8 mouse cellular contexts compared by ENCODE assay signal in genomic region chr5:24394165-24394894, GRCm38 (mm10). TPM values are rescaled to one million over a fixed set of nuclear protein-coding genes. Genes with fewer than 3 reads are reported as not detected.
A peak's percentile ranks its signal among the peaks of the same experiment; 100 is the strongest.
DNase-seq lines count a peak whose midpoint lies in the region; ATAC-seq and TF ChIP-seq lines count a peak whose summit lies in the region.

No protein-coding gene starts in this region.

- H3K27ac ChIP-seq in embryonic facial prominence, embryonic 14.5 days (replicated peaks; ENCODE audit: low read depth, low read length): 0 out of 2 replicates have a peak overlapping the region, but pooled peaks have one; percentile 35
- H3K27ac ChIP-seq in heart, adult 2 months: peak overlapping the region; percentile 90
- H3K27ac ChIP-seq in limb, embryonic 13.5 days: peak overlapping the region; percentile 7; the same call in 1 of the 2 replicates
- peak overlapping the region; percentile 90 for H3K27ac ChIP-seq in midbrain, embryonic 16.5 days (ENCODE audit: low read length)

- H3K36me3 ChIP-seq in embryonic facial prominence, embryonic 14.5 days (ENCODE audit: control insufficient read depth, insufficient read depth, low read length): no peaks in the 10 kb centered on the region
- H3K36me3 ChIP-seq in heart, adult 2 months (ENCODE audit: control insufficient read depth, insufficient read depth, low read length): no peaks in the 10 kb centered on the region
- peaks cover 4% of the 10 kb centered on the region for H3K36me3 ChIP-seq in limb, embryonic 13.5 days
- no peaks in the 10 kb centered on the region for H3K36me3 ChIP-seq in midbrain, embryonic 16.5 days (ENCODE audit: control insufficient read depth, insufficient read depth, low read length)

- intact Hi-C loops in heart, adult 2 months (cut with DNase I): loop anchor here (1.0 to 5.0 kb wide), 3 partner anchors 29 to 76 kb away; partner anchors contain the start of genes Cdk5 and Slc4a2

- no peaks in the 10 kb centered on the region for H3K9me3 ChIP-seq in embryonic facial prominence, embryonic 14.5 days (ENCODE audit: control insufficient read depth, low read length)
- H3K9me3 ChIP-seq in limb, embryonic 13.5 days: no peaks in the 10 kb centered on the region
- H3K9me3 ChIP-seq in midbrain, embryonic 16.5 days (replicated peaks; ENCODE audit: control insufficient read depth, low read length, poor library complexity, severe bottlenecking): no peaks in the 10 kb centered on the region

- under 1% methylated on average over 36 of the region's 36 CpGs for WGBS in embryonic facial prominence, embryonic 14.5 days
- WGBS in heart, adult 2 months: 1% methylated on average over 36 of the region's 36 CpGs
- 1% methylated on average over 36 of the region's 36 CpGs for WGBS in limb, embryonic 13.5 days
- WGBS in midbrain, embryonic 16.5 days: under 1% methylated on average over 36 of the region's 36 CpGs

- ATAC-seq in embryonic facial prominence, embryonic 14.5 days (ENCODE audit: low read depth): peak; percentile 98
- ATAC-seq in limb, embryonic 13.5 days (ENCODE audit: low FRiP score, low read depth): peak; percentile 98
- ATAC-seq in midbrain, embryonic 16.5 days: peak; percentile 97

- peak; percentile 63 for TF ChIP-seq EP300 in heart, adult 2 months (IDR thresholded peaks at IDR 0.05; ENCODE audit: insufficient read depth, low read depth, low read length)

- peak overlapping the region; percentile 54 for H3K4me2 ChIP-seq in embryonic facial prominence, embryonic 14.5 days (ENCODE audit: low read depth, low read length)
- peak overlapping the region; percentile 60 for H3K4me2 ChIP-seq in limb, embryonic 13.5 days (replicated peaks)
- peak overlapping the region; percentile 59 for H3K4me2 ChIP-seq in midbrain, embryonic 16.5 days (ENCODE audit: low read length)

- peak; percentile 98 for DNase-seq in 3T3-L1 (ENCODE audit: low read depth, low spot score)
- DNase-seq in adrenal gland, postnatal 4 days (ENCODE audit: low spot score in 2 of 2): peak; percentile 82 to 90
- DNase-seq in embryonic facial prominence, embryonic 14.5 days (ENCODE audit: low spot score): peak; percentile 97
- DNase-seq in heart, adult 2 months: peak; percentile 96 to 98
- peak; percentile 96 to 98 for DNase-seq in kidney, adult 8-10 months
- peak; percentile 91 to 92 for DNase-seq in spleen, postnatal 10 days (ENCODE audit: low spot score in 2 of 2)

- no peaks in the 10 kb centered on the region for H3K4me1 ChIP-seq in embryonic facial prominence, embryonic 14.5 days (ENCODE audit: control insufficient read depth, insufficient read depth, low read length)
- H3K4me1 ChIP-seq in heart, adult 2 months (ENCODE audit: control insufficient read depth, insufficient read depth, low read length): peaks cover 2% of the 10 kb centered on the region
- H3K4me1 ChIP-seq in limb, embryonic 13.5 days: peaks cover 8% of the 10 kb centered on the region
- 0 out of 2 replicates have a peak, but pooled peaks cover 4% of the 10 kb centered on the region for H3K4me1 ChIP-seq in midbrain, embryonic 16.5 days (ENCODE audit: control insufficient read depth, insufficient read depth, low read length)

- peak; percentile 84 for TF ChIP-seq POLR2A in heart, adult 2 months (IDR thresholded peaks at IDR 0.05; ENCODE audit: insufficient read depth, low read depth, low read length)

- 0 out of 2 replicates have a peak, but pooled peaks cover 2% of the 10 kb centered on the region for H3K27me3 ChIP-seq in embryonic facial prominence, embryonic 14.5 days (replicated peaks; ENCODE audit: control insufficient read depth, insufficient read depth, low read length)
- H3K27me3 ChIP-seq in heart, adult 2 months (ENCODE audit: control insufficient read depth, insufficient read depth, low read length): no peaks in the 10 kb centered on the region
- H3K27me3 ChIP-seq in limb, embryonic 13.5 days: peaks cover 4% of the 10 kb centered on the region; the same call in 1 of the 2 replicates
- H3K27me3 ChIP-seq in midbrain, embryonic 16.5 days (ENCODE audit: control insufficient read depth, insufficient read depth, low read depth, low read length): peaks cover 6% of the 10 kb centered on the region

- TF ChIP-seq CTCF in heart, adult 2 months (IDR thresholded peaks at IDR 0.05): peak; percentile 92

- H3K9ac ChIP-seq in embryonic facial prominence, embryonic 14.5 days (ENCODE audit: low read depth, low read length): peak overlapping the region; percentile 47
- peak overlapping the region; percentile 58 for H3K9ac ChIP-seq in heart, adult 2 months (ENCODE audit: low read depth, low read length)
- peak overlapping the region; percentile 59 for H3K9ac ChIP-seq in limb, embryonic 13.5 days
- peak overlapping the region; percentile 73 for H3K9ac ChIP-seq in midbrain, embryonic 16.5 days (ENCODE audit: low read depth, low read length)

- H3K79me2 ChIP-seq in heart, adult 2 months (replicated peaks; ENCODE audit: control insufficient read depth, insufficient read depth, low read length): no peaks in the 10 kb centered on the region

- peak overlapping the region; percentile 51 for H3K4me3 ChIP-seq in embryonic facial prominence, embryonic 14.5 days (ENCODE audit: low read depth, low read length)
- H3K4me3 ChIP-seq in heart, adult 2 months: peak overlapping the region; percentile 69
- peak overlapping the region; percentile 57 for H3K4me3 ChIP-seq in limb, embryonic 13.5 days
- peak overlapping the region; percentile 54 for H3K4me3 ChIP-seq in midbrain, embryonic 16.5 days (ENCODE audit: low read depth, low read length)

RNA-seq across cellular contexts. Expression of gene Abcb8, which starts 0.9 kb away (rescaled TPM):
- 10 to 100 TPM; 73.9 to 84.8 TPM for total RNA-seq in adrenal gland, postnatal 4 days (2021)
- 35.6 and 42.0 TPM in 2 replicates for polyA plus RNA-seq in embryonic facial prominence, embryonic 14.5 days (2014; fragmentation: Nextera tagmentation; extraction: Ambion mirVana)
- 10 to 100 TPM; 81.2 to 89.8 TPM for total RNA-seq in heart, adult 2 months (2021)
- 148 and 151 TPM in 2 replicates for polyA plus RNA-seq in heart, adult 2 months (2012; rRNA removed)
- polyA plus RNA-seq in limb, embryonic 13.5 days (2015; fragmentation: Nextera tagmentation; extraction: Ambion mirVana): 42.1 and 44.6 TPM in 2 replicates
- polyA plus RNA-seq in midbrain, embryonic 16.5 days (2015; fragmentation: Nextera tagmentation; extraction: Ambion mirVana): 49.2 and 54.9 TPM in 2 replicates

RNA-seq across cellular contexts. Expression of gene Atg9b, which starts 2.4 kb away (rescaled TPM):
- total RNA-seq in adrenal gland, postnatal 4 days (2021): under 1 TPM; 0.42 to 0.62 TPM
- 0.75 and 0.81 TPM in 2 replicates for polyA plus RNA-seq in embryonic facial prominence, embryonic 14.5 days (2014; fragmentation: Nextera tagmentation; extraction: Ambion mirVana)
- total RNA-seq in heart, adult 2 months (2021): 1 to 10 TPM in 1 of 2 experiments, under 1 TPM in 1; 0.89 to 1.1 TPM
- 2.2 and 2.3 TPM in 2 replicates for polyA plus RNA-seq in heart, adult 2 months (2012; rRNA removed)
- polyA plus RNA-seq in limb, embryonic 13.5 days (2015; fragmentation: Nextera tagmentation; extraction: Ambion mirVana): 0.37 and 0.78 TPM in 2 replicates
- polyA plus RNA-seq in midbrain, embryonic 16.5 days (2015; fragmentation: Nextera tagmentation; extraction: Ambion mirVana): 3.8 and 4.4 TPM in 2 replicates

RNA-seq across cellular contexts. Expression of gene Asic3, which starts 18.9 kb away (rescaled TPM):
- total RNA-seq in adrenal gland, postnatal 4 days (2021): under 1 TPM; 0.20 to 0.22 TPM
- polyA plus RNA-seq in embryonic facial prominence, embryonic 14.5 days (2014; fragmentation: Nextera tagmentation; extraction: Ambion mirVana): 1.7 and 2.1 TPM in 2 replicates
- total RNA-seq in heart, adult 2 months (2021): under 1 TPM in 1 of 2 experiments, not detected in 1; 0.14 TPM
- 0.32 and 0.59 TPM in 2 replicates for polyA plus RNA-seq in heart, adult 2 months (2012; rRNA removed)
- polyA plus RNA-seq in limb, embryonic 13.5 days (2015; fragmentation: Nextera tagmentation; extraction: Ambion mirVana): 1.7 and 2.0 TPM in 2 replicates
- 0.24 TPM in 1 of 2 replicates, not detected in the other for polyA plus RNA-seq in midbrain, embryonic 16.5 days (2015; fragmentation: Nextera tagmentation; extraction: Ambion mirVana)

RNA-seq across cellular contexts. Expression of gene Cdk5, which starts 29.0 kb away (rescaled TPM):
- total RNA-seq in adrenal gland, postnatal 4 days (2021): 10 to 100 TPM; 42.6 to 43.9 TPM
- 48.2 and 55.0 TPM in 2 replicates for polyA plus RNA-seq in embryonic facial prominence, embryonic 14.5 days (2014; fragmentation: Nextera tagmentation; extraction: Ambion mirVana)
- 10 to 100 TPM; 19.9 to 21.7 TPM for total RNA-seq in heart, adult 2 months (2021)
- polyA plus RNA-seq in heart, adult 2 months (2012; rRNA removed): 42.7 and 51.8 TPM in 2 replicates
- 53.5 and 59.5 TPM in 2 replicates for polyA plus RNA-seq in limb, embryonic 13.5 days (2015; fragmentation: Nextera tagmentation; extraction: Ambion mirVana)
- 130 and 149 TPM in 2 replicates for polyA plus RNA-seq in midbrain, embryonic 16.5 days (2015; fragmentation: Nextera tagmentation; extraction: Ambion mirVana)

RNA-seq across cellular contexts. Expression of gene Slc4a2, which starts 29.3 kb away (rescaled TPM):
- total RNA-seq in adrenal gland, postnatal 4 days (2021): 10 to 100 TPM; 60.8 to 70.1 TPM
- polyA plus RNA-seq in embryonic facial prominence, embryonic 14.5 days (2014; fragmentation: Nextera tagmentation; extraction: Ambion mirVana): 26.0 and 31.0 TPM in 2 replicates
- total RNA-seq in heart, adult 2 months (2021): 10 to 100 TPM; 22.4 to 25.9 TPM
- 37.9 and 41.2 TPM in 2 replicates for polyA plus RNA-seq in heart, adult 2 months (2012; rRNA removed)
- 39.5 and 42.0 TPM in 2 replicates for polyA plus RNA-seq in limb, embryonic 13.5 days (2015; fragmentation: Nextera tagmentation; extraction: Ambion mirVana)
- polyA plus RNA-seq in midbrain, embryonic 16.5 days (2015; fragmentation: Nextera tagmentation; extraction: Ambion mirVana): 22.2 and 23.7 TPM in 2 replicates

Comparison
In these comparisons a context has a peak if more than half of its experiments do, and no peak if none do; other contexts are left out.
1. Peak in every context shown above with its lines: DNase-seq, ATAC-seq, H3K4me3 ChIP-seq and H3K27ac ChIP-seq.
2. H3K27ac ChIP-seq: peak in every context shown above with its lines; median percentile 90 in heart, adult 2 months; 90 in midbrain, embryonic 16.5 days; 35 in embryonic facial prominence, embryonic 14.5 days; 7 in limb, embryonic 13.5 days.